Mouse (Mus musculus): Measurements from ENCODE around the gene Cacna2d2. TPM values are rescaled to one million over a fixed set of nuclear protein-coding genes. Genes with fewer than 3 reads are reported as not detected.

Gene Cacna2d2
- total RNA-seq (2021), result 1 to 10 TPM; 6.9 to 7.1 TPM
- polyA plus RNA-seq (2012; rRNA removed), result 12.1 and 14.7 TPM in 2 replicates
- long read RNA-seq, partial matches to known transcripts, result 0 of 1 reads
- long read RNA-seq, other reads (novel, unspliced or antisense), result 1 of 1 reads

- DNase-seq, result peak; percentile 86
Measured at GRCm38 (mm10) chr9:107399491-107399971, at the start of gene Cacna2d2. Gene Cacna2d2, plus strand, starts transcription at chr9:107399612.

- DNase-seq, result no peak
Measured at GRCm38 (mm10) chr9:107354826-107355225, 44.6 kb upstream of the Cacna2d2 start.

GRCm38 (mm10) chr9:107355870-107356765 is 43.3 kb upstream of the Cacna2d2 start:
- peak; percentile 52 for DNase-seq

- DNase-seq, result peak; percentile 68
Measured at GRCm38 (mm10) chr9:107357651-107358050, 41.8 kb upstream of the Cacna2d2 start.

GRCm38 (mm10) chr9:107360989-107361388 is 38.4 kb upstream of the Cacna2d2 start:
- no peak for DNase-seq

- DNase-seq, result peak; percentile 49
Measured at GRCm38 (mm10) chr9:107366644-107367043, 32.8 kb upstream of the Cacna2d2 start.

- no peak for DNase-seq
Measured at GRCm38 (mm10) chr9:107368302-107368701, 31.1 kb upstream of the Cacna2d2 start.

GRCm38 (mm10) chr9:107369270-107370105 is 29.9 kb upstream of the Cacna2d2 start:
- no peak for DNase-seq

- no peak for DNase-seq
Measured at GRCm38 (mm10) chr9:107370106-107370463, 29.3 kb upstream of the Cacna2d2 start.

- DNase-seq, result no peak
Measured at GRCm38 (mm10) chr9:107372441-107372840, 27.0 kb upstream of the Cacna2d2 start.

GRCm38 (mm10) chr9:107374623-107375022 is 24.8 kb upstream of the Cacna2d2 start:
- DNase-seq, result no peak

- DNase-seq, result no peak
Measured at GRCm38 (mm10) chr9:107375451-107375850, 24.0 kb upstream of the Cacna2d2 start.

GRCm38 (mm10) chr9:107377961-107378512 is 21.4 kb upstream of the Cacna2d2 start:
- DNase-seq, result peak; percentile 9

GRCm38 (mm10) chr9:107381723-107382122 is 17.7 kb upstream of the Cacna2d2 start:
- DNase-seq, result peak; percentile 11

GRCm38 (mm10) chr9:107384396-107384795 is 15.0 kb upstream of the Cacna2d2 start:
- no peak for DNase-seq

- DNase-seq, result no peak
Measured at GRCm38 (mm10) chr9:107386722-107387121, 12.7 kb upstream of the Cacna2d2 start.

- no peak for DNase-seq
Measured at GRCm38 (mm10) chr9:107387708-107388107, 11.7 kb upstream of the Cacna2d2 start.

- no peak for DNase-seq
Measured at GRCm38 (mm10) chr9:107388263-107388662, 11.1 kb upstream of the Cacna2d2 start.

- no peak for DNase-seq
Measured at GRCm38 (mm10) chr9:107396397-107396796, 3.0 kb upstream of the Cacna2d2 start.

- DNase-seq, result no peak
Measured at GRCm38 (mm10) chr9:107398968-107399367, 444 bp upstream of the Cacna2d2 start.

GRCm38 (mm10) chr9:107400060-107400511 is 674 bp downstream of the Cacna2d2 start:
- no peak for DNase-seq

GRCm38 (mm10) chr9:107400666-107401285 is 1.4 kb downstream of the Cacna2d2 start:
- no peak for DNase-seq
